8 mouse cellular contexts compared by ENCODE assay signal in genomic region chr15:97767280-97768186, GRCm38 (mm10). TPM values are rescaled to one million over a fixed set of nuclear protein-coding genes. Genes with fewer than 3 reads are reported as not detected.
DNase-seq lines count a peak whose midpoint lies in the region; ATAC-seq and TF ChIP-seq lines count a peak whose summit lies in the region.

Rapgef3 (minus strand) TSS chr15:97767972.

- H3K4me3 ChIP-seq in bone marrow, adult 2 months (replicated peaks; ENCODE audit: control insufficient read depth, low read depth, low read length): peak within 1 kb of the TSS; percentile 57
- peak within 1 kb of the TSS; percentile 61 for H3K4me3 ChIP-seq in forebrain, embryonic 10.5 days
- peak within 1 kb of the TSS; percentile 54 for H3K4me3 ChIP-seq in heart, embryonic 15.5 days
- H3K4me3 ChIP-seq in liver, embryonic 16.5 days (ENCODE audit: low read depth, low read length): peak within 1 kb of the TSS; percentile 50
- peak within 1 kb of the TSS; percentile 35 for H3K4me3 ChIP-seq in neural tube, embryonic 12.5 days

- peak; percentile 84 for ATAC-seq in heart, embryonic 15.5 days (replicated peaks; ENCODE audit: insufficient number of reproducible peaks, insufficient read depth, low FRiP score, low read depth)
- peak; percentile 61 for ATAC-seq in liver, embryonic 16.5 days (ENCODE audit: low read depth)
- peak; percentile 75 for ATAC-seq in neural tube, embryonic 12.5 days (ENCODE audit: low FRiP score, low read depth)

- H3K36me3 ChIP-seq in forebrain, embryonic 10.5 days (replicated peaks): no peaks in the 10 kb centered on the region
- no peaks in the 10 kb centered on the region for H3K36me3 ChIP-seq in heart, embryonic 15.5 days
- H3K36me3 ChIP-seq in liver, embryonic 16.5 days (ENCODE audit: control insufficient read depth, insufficient read depth): no peaks in the 10 kb centered on the region
- no peaks in the 10 kb centered on the region for H3K36me3 ChIP-seq in neural tube, embryonic 12.5 days

- H3K27me3 ChIP-seq in forebrain, embryonic 10.5 days (ENCODE audit: poor library complexity, severe bottlenecking): peaks cover 87% of the 10 kb centered on the region
- no peaks in the 10 kb centered on the region for H3K27me3 ChIP-seq in heart, embryonic 15.5 days
- peaks cover 47% of the 10 kb centered on the region for H3K27me3 ChIP-seq in liver, embryonic 16.5 days (ENCODE audit: control insufficient read depth, insufficient read depth, low read depth, low read length)
- H3K27me3 ChIP-seq in neural tube, embryonic 12.5 days (replicated peaks): peaks cover 54% of the 10 kb centered on the region

- WGBS in bone marrow, adult 2 months: 1% methylated on average over 42 of the region's 44 CpGs
- WGBS in forebrain, embryonic 10.5 days: 2% methylated on average over 44 of the region's 44 CpGs
- under 1% methylated on average over 44 of the region's 44 CpGs for WGBS in heart, embryonic 15.5 days
- WGBS in liver, embryonic 16.5 days (ENCODE audit: insufficient replicate concordance): under 1% methylated on average over 42 of the region's 44 CpGs
- under 1% methylated on average over 44 of the region's 44 CpGs for WGBS in neural tube, embryonic 12.5 days

- DNase-seq in CD4-positive helper T cell, adult 2 months (ENCODE audit: low read depth, low spot score): peak; percentile 81
- DNase-seq in forebrain, embryonic 10.5 days (ENCODE audit: extremely low spot score, low spot score): peak; percentile 79
- DNase-seq in kidney, postnatal 14 days: peak; percentile 94
- DNase-seq in testis, postnatal 10 days (ENCODE audit: low spot score): peak; percentile 85

- TF ChIP-seq POLR2A in bone marrow, adult 2 months (IDR thresholded peaks at IDR 0.05; ENCODE audit: borderline replicate concordance, control insufficient read depth, low read depth, low read length): 0 out of 2 replicates have a peak, but pooled peaks have one; percentile 50

- TF ChIP-seq CTCF in bone marrow, adult 2 months (IDR thresholded peaks at IDR 0.05; ENCODE audit: control insufficient read depth, insufficient read depth, low read length): peak; percentile 54; the same call in 1 of the 2 replicates

- H3K27ac ChIP-seq in bone marrow, adult 2 months (ENCODE audit: control insufficient read depth, insufficient read depth, low read depth, low read length, poor library complexity): peak within 1 kb of the TSS; percentile 35
- peak within 1 kb of the TSS; percentile 68 for H3K27ac ChIP-seq in forebrain, embryonic 10.5 days
- peak within 1 kb of the TSS; percentile 87 for H3K27ac ChIP-seq in heart, embryonic 15.5 days
- H3K27ac ChIP-seq in liver, embryonic 16.5 days (ENCODE audit: low read length): no peak within 1 kb of the TSS
- no peak within 1 kb of the TSS for H3K27ac ChIP-seq in neural tube, embryonic 12.5 days

- H3K9me3 ChIP-seq in forebrain, embryonic 10.5 days: no peaks in the 10 kb centered on the region
- H3K9me3 ChIP-seq in heart, embryonic 15.5 days (replicated peaks): no peaks in the 10 kb centered on the region
- no peaks in the 10 kb centered on the region for H3K9me3 ChIP-seq in liver, embryonic 16.5 days (replicated peaks; ENCODE audit: control insufficient read depth, low read length)
- H3K9me3 ChIP-seq in neural tube, embryonic 12.5 days: no peaks in the 10 kb centered on the region

- peak within 1 kb of the TSS; percentile 95 for H3K4me2 ChIP-seq in heart, embryonic 15.5 days
- peak within 1 kb of the TSS; percentile 72 for H3K4me2 ChIP-seq in liver, embryonic 16.5 days (ENCODE audit: low read depth, low read length)
- peak within 1 kb of the TSS; percentile 74 for H3K4me2 ChIP-seq in neural tube, embryonic 12.5 days (replicated peaks)

- H3K9ac ChIP-seq in heart, embryonic 15.5 days: peak within 1 kb of the TSS; percentile 70
- peak within 1 kb of the TSS; percentile 35 for H3K9ac ChIP-seq in liver, embryonic 16.5 days (ENCODE audit: low read depth, low read length)
- H3K9ac ChIP-seq in neural tube, embryonic 12.5 days: peak within 1 kb of the TSS; percentile 41

- H3K4me1 ChIP-seq in bone marrow, adult 2 months (ENCODE audit: control insufficient read depth, insufficient read depth, low read length): peaks cover 2% of the 10 kb centered on the region
- H3K4me1 ChIP-seq in forebrain, embryonic 10.5 days: peaks cover 58% of the 10 kb centered on the region
- H3K4me1 ChIP-seq in heart, embryonic 15.5 days (replicated peaks): peaks cover 54% of the 10 kb centered on the region
- H3K4me1 ChIP-seq in liver, embryonic 16.5 days (ENCODE audit: control insufficient read depth, low read depth, low read length): peaks cover 8% of the 10 kb centered on the region
- H3K4me1 ChIP-seq in neural tube, embryonic 12.5 days: peaks cover 40% of the 10 kb centered on the region

RNA-seq across cellular contexts. Expression of gene Rapgef3, which starts in this region (rescaled TPM):
- polyA plus RNA-seq in bone marrow, adult 2 months (2011; ENCODE audit: insufficient read depth, insufficient read length, low replicate concordance, missing spikeins): 15.3 and 17.0 TPM in 2 replicates
- 5.4 and 6.3 TPM in 2 replicates for polyA plus RNA-seq in forebrain, embryonic 10.5 days (2016; fragmentation: Nextera tagmentation; extraction: Ambion mirVana)
- 20.0 and 24.0 TPM in 2 replicates for polyA plus RNA-seq in heart, embryonic 15.5 days (2015; fragmentation: Nextera tagmentation; extraction: Ambion mirVana)
- 1.6 and 2.1 TPM in 2 replicates for polyA plus RNA-seq in liver, embryonic 16.5 days (2015; fragmentation: Nextera tagmentation; extraction: Ambion mirVana)
- 10.8 and 11.9 TPM in 2 replicates for polyA plus RNA-seq in neural tube, embryonic 12.5 days (2016; fragmentation: Nextera tagmentation; extraction: Ambion mirVana)

Comparison
In these comparisons a context has a peak if more than half of its experiments do, and no peak if none do; other contexts are left out.
1. H3K27ac ChIP-seq: peak in bone marrow, adult 2 months (single experiment), forebrain, embryonic 10.5 days (single experiment) and heart, embryonic 15.5 days (single experiment); none in liver, embryonic 16.5 days (single experiment) and neural tube, embryonic 12.5 days (single experiment).
2. Peak in every context shown above with its lines, with median percentiles within 50 percentile points of each other: DNase-seq, H3K4me3 ChIP-seq, ATAC-seq, H3K4me2 ChIP-seq and H3K9ac ChIP-seq.